Mouse (Mus musculus) brain, embryonic 18.5 days (tissue): ENCODE results near the gene Uhrf1.

Experiments
- DNase-seq: peaks from one replicate; pipeline ENCODE4 v3.0.0-alpha.2; 2012; ENCODE audit warnings: low read depth, low spot score

Uhrf1 gene

GRCm38 (mm10) chr17:56275842-56276480 is 27.2 kb upstream of the Uhrf1 start:
- DNase-seq, result no peak

GRCm38 (mm10) chr17:56276643-56277566 is 26.2 kb upstream of the Uhrf1 start, which contains the start of gene Ticam1:
TSS of gene Ticam1 (minus strand) at chr17:56276786.
- peak; percentile 60 for DNase-seq

GRCm38 (mm10) chr17:56277567-56277893 is 25.6 kb upstream of the Uhrf1 start:
- no peak for DNase-seq

- DNase-seq, result no peak
Observed at GRCm38 (mm10) chr17:56278340-56278739, 24.8 kb upstream of the Uhrf1 start.

GRCm38 (mm10) chr17:56279481-56280155 is 23.5 kb upstream of the Uhrf1 start:
- no peak for DNase-seq

- no peak for DNase-seq
Observed at GRCm38 (mm10) chr17:56281193-56281592, 21.9 kb upstream of the Uhrf1 start.

GRCm38 (mm10) chr17:56282802-56283201 is 20.3 kb upstream of the Uhrf1 start:
- DNase-seq, result no peak

- no peak for DNase-seq
Observed at GRCm38 (mm10) chr17:56283316-56283715, 19.8 kb upstream of the Uhrf1 start.

- DNase-seq, result no peak
Observed at GRCm38 (mm10) chr17:56285995-56286394, 17.1 kb upstream of the Uhrf1 start.

- DNase-seq, result no peak
Observed at GRCm38 (mm10) chr17:56287830-56288229, 15.3 kb upstream of the Uhrf1 start.

GRCm38 (mm10) chr17:56288866-56289265 is 14.3 kb upstream of the Uhrf1 start:
- DNase-seq, result no peak

- no peak for DNase-seq
Observed at GRCm38 (mm10) chr17:56289371-56290331, 13.5 kb upstream of the Uhrf1 start.

GRCm38 (mm10) chr17:56290388-56291170 is 12.5 kb upstream of the Uhrf1 start:
- no peak for DNase-seq

GRCm38 (mm10) chr17:56291171-56291511 is 12.0 kb upstream of the Uhrf1 start:
- no peak for DNase-seq

GRCm38 (mm10) chr17:56291826-56292475 is 11.2 kb upstream of the Uhrf1 start:
- no peak for DNase-seq

- DNase-seq, result no peak
Observed at GRCm38 (mm10) chr17:56292531-56293222, 10.4 kb upstream of the Uhrf1 start, which contains the start of gene Plin3. TSS of gene Plin3 (minus strand) at chr17:56292873.

GRCm38 (mm10) chr17:56293291-56293690 is 9.8 kb upstream of the Uhrf1 start:
- DNase-seq, result no peak

- no peak for DNase-seq
Observed at GRCm38 (mm10) chr17:56294241-56294640, 8.9 kb upstream of the Uhrf1 start.

- no peak for DNase-seq
Observed at GRCm38 (mm10) chr17:56296201-56296600, 6.9 kb upstream of the Uhrf1 start.
